Mouse (Mus musculus): ENCODE data around the gene Pebp1.

DNA sequence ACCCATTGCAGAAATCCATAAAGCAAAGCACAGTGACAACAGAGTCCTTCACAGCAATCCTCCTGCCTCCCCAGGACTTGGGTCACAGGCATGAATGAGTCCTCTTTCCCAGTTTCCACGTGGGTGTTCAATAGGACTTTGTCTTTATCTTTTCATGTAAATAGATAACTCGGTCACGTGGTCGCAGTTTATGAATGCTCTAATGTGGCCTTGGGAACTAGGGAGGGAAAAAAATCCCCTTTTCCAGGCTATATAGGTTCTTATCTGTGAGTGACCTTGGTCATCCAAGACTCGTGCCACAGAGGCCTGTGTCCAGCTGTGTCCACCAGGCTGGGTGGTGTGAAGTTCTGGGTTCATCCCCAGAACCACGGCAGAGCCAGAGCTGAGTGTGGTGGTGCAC lies 39.0 kb upstream of the Pebp1 start:
- TF ChIP-seq FLI1 (IDR thresholded peaks at IDR 0.05; ENCODE audit: low read length) (no peak), GATA1 (IDR thresholded peaks at IDR 0.05; ENCODE audit: borderline replicate concordance, low read length) (no peak)
